Mouse (Mus musculus) forebrain, embryonic 13.5 days (tissue): ENCODE measurements at regions not wholly inside any gene's neighbourhood (a gene's known extent, or its start where the extent isn't known, plus 50 kb on each side); places are given as distances from the start of the nearest gene placed in this dataset.

Source experiments
- ATAC-seq: fragments of 200-750 bp; cut with Nextera tagmentation; 2 replicates; pipeline ENCODE4 v1.8.0; 2017
- H3K27ac ChIP-seq: fragments of 300-500 bp; sonication (generic); 2 replicates; pipeline ENCODE4 v1.5.1; 2015; ENCODE audit warnings: inconsistent platforms, mild to moderate bottlenecking, moderate library complexity
- H3K27me3 ChIP-seq: fragments of 300-500 bp; sonication (generic); 2 replicates; pipeline ENCODE4 v1.6.1; 2015; ENCODE audit warnings: mild to moderate bottlenecking, inconsistent platforms
- H3K36me3 ChIP-seq: fragments of 300-500 bp; sonication (generic); 2 replicates; pipeline ENCODE4 v1.6.1; 2015; ENCODE audit warnings: mild to moderate bottlenecking, inconsistent platforms; ENCODE audit not compliant: poor library complexity, severe bottlenecking
- H3K4me1 ChIP-seq: fragments of 300-500 bp; sonication (generic); 2 replicates; pipeline ENCODE4 v1.6.1; 2015; ENCODE audit warnings: inconsistent platforms
- H3K4me2 ChIP-seq: fragments of 300-500 bp; sonication (generic); 2 replicates; pipeline ENCODE4 v1.6.1; 2015; ENCODE audit warnings: inconsistent platforms, mild to moderate bottlenecking, moderate library complexity
- H3K4me3 ChIP-seq: fragments of 300-500 bp; sonication (generic); 2 replicates; pipeline ENCODE4 v1.5.1; 2015; ENCODE audit warnings: mild to moderate bottlenecking, inconsistent platforms
- H3K9ac ChIP-seq: fragments of 300-500 bp; sonication (generic); 2 replicates; pipeline ENCODE4 v1.6.1; 2015; ENCODE audit warnings: mild to moderate bottlenecking, inconsistent platforms
- H3K9me3 ChIP-seq: fragments of 300-500 bp; sonication (generic); replicated peaks from 2 replicates; pipeline ENCODE4 v1.6.1; 2016; ENCODE audit warnings: inconsistent platforms
- WGBS: fragments of 180-500 bp; shearing (Covaris S2); methylation state at CpG from one replicate; pipeline ENCODE4 v1.1.7; 2015; 5-methylcytosine and 5-hydroxymethylcytosine counted together

DNA sequence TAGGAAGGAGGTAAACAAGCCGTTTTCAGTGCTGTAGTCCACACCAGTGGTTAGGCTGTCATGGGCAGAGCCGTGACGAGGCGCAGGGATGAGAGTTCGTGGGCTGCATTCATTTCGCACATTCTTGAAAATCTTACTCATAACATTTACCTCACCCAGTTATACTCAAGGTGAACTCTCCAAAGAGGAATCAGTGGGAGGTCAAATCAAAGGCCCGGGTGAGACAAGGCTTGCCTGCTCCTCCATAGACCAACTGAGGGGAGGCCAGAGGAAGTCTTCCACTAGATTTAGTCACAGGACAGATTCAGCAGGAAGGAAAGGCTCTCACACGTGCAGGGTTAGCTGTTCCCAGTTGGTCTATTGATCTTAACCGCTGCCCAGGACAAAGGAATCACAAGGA is 262.6 kb upstream of the Cxcr4 start:
- Histone ChIP-seq H3K9me3 (no peaks in the 10 kb centered on the region), H3K27me3 (no peaks in the 10 kb centered on the region), H3K9ac (no peak overlapping the region), H3K4me2 (no peak overlapping the region), H3K27ac (no peak overlapping the region), H3K4me3 (no peak overlapping the region), H3K4me1 (peaks cover 4% of the 10 kb centered on the region), H3K36me3 (no peaks in the 10 kb centered on the region)
- 52% methylated on average over 9 of the region's 9 CpGs for WGBS
- no peak for ATAC-seq

DNA sequence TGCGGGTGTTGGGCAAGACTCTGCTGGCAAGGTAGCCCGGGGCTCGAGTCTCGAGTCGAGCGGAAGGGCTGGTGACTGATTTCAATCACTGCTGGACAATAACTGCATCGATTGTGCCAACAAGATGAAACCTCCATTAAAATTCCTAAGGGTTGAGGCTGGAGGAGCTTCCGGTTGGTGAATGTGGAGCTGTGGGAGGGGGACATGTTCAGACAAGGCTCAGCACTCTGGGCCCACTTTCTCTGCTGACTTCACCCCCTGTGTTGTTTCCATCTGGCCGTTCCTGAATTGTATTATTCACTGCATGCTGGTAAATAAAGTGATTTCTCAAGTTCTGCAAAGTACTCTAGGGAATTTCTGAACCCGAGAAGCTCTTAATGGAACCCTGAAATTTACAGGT is 261.2 kb upstream of the Cxcr4 start:
- Histone ChIP-seq H3K4me3 (no peak overlapping the region), H3K4me1 (no peaks in the 10 kb centered on the region), H3K9me3 (no peaks in the 10 kb centered on the region), H3K9ac (no peak overlapping the region), H3K27me3 (no peaks in the 10 kb centered on the region), H3K4me2 (no peak overlapping the region), H3K36me3 (no peaks in the 10 kb centered on the region), H3K27ac (no peak overlapping the region)
- ATAC-seq, result no peak
- 87% methylated on average over 10 of the region's 10 CpGs for WGBS

DNA sequence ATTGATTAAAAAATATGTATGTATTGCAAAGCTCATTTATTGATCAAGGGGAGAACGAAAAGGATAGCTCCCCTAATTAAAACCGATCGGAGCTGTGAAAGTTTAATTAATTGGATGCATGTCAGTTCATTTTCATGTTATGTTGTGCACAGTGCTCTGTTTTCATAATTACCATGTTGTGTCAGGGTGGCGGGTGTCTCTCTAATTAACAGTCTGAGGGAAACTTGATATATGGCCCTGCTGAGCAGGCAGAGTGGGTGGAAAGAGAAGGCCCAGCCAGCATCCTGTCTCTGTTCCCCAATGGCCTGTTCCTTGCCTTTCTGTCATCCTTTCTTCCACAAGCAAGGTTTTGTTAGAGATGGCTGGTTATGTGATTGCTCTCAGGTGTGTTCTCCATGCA is 245.3 kb upstream of the Cxcr4 start:
- H3K9ac ChIP-seq, result no peak overlapping the region
- WGBS, result 45% methylated on average over 4 of the region's 4 CpGs
- H3K9me3 ChIP-seq, result no peaks in the 10 kb centered on the region
- no peak overlapping the region for H3K27ac ChIP-seq
- H3K36me3 ChIP-seq, result no peaks in the 10 kb centered on the region
- H3K4me2 ChIP-seq, result no peak overlapping the region
- peaks cover 15% of the 10 kb centered on the region for H3K4me1 ChIP-seq
- peak; percentile 65; the same call in 1 of the 2 replicates for ATAC-seq
- H3K27me3 ChIP-seq, result no peaks in the 10 kb centered on the region
- no peak overlapping the region for H3K4me3 ChIP-seq

DNA sequence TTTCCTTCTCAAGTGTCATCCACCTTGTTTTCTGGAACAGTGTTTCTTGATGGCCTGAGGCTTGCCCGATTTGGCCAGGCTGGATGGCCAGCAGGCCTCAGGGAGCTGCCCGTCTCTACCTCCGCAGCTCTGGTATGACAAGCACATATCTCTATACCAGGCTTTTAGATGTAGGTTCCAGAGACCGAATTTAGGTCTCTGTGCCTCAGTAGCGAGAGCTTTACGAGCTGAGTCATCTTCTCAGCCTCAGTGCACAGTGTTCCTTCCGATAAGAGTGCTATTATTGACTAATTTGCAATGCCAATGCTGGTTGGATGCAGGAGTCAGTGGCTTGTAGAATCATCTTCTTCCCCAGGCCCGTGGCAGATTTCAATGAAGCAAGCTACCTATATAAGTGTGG is 243.4 kb upstream of the Cxcr4 start:
- ATAC-seq, result no peak

DNA sequence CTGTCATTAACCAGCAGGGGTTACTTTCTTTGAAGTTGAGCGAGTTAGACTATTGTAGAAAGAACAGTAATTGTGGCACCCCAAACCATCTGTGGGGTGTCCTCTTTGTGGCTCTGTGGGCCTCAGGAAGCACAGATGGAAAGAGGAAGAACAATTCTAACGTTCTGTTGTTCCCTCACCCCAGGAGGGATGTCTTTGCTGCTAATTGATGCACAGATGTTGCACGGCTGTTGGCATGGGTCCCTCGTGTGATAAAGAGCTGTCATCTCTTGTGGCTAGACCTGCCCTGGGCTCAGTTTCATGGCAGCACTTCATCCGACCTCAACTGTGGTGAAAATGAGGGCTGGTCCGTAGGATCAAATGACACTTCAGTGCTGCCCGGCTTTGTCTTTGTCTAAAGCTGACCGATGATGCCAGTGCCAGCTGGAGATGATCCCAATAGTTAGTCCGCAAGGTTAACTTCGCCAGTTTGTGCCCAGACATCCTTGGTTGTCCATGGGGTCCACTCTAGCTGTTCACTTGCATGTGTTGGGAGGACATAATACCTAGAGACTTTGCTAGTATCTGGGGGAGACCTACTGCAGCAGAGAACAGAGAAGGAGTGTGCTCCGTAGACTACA is 241.1 kb upstream of the Cxcr4 start:
- no peak overlapping the region for H3K27ac ChIP-seq
- ATAC-seq, result no peak
- no peak overlapping the region for H3K4me3 ChIP-seq
- no peak overlapping the region for H3K4me2 ChIP-seq
- no peaks in the 10 kb centered on the region for H3K27me3 ChIP-seq
- H3K4me1 ChIP-seq, result peaks cover 18% of the 10 kb centered on the region
- 32% methylated on average over 11 of the region's 11 CpGs for WGBS
- H3K9me3 ChIP-seq, result no peaks in the 10 kb centered on the region
- H3K9ac ChIP-seq, result no peak overlapping the region
- H3K36me3 ChIP-seq, result no peaks in the 10 kb centered on the region

More for the DNA sequence above, 243.4 kb upstream of the Cxcr4 start:
- WGBS, result 91% methylated on average over 8 of the region's 8 CpGs
- H3K9ac ChIP-seq, result no peak overlapping the region
- no peak overlapping the region for H3K4me2 ChIP-seq
- H3K27ac ChIP-seq, result no peak overlapping the region
- H3K4me3 ChIP-seq, result no peak overlapping the region
- peaks cover 15% of the 10 kb centered on the region for H3K4me1 ChIP-seq
- H3K27me3 ChIP-seq, result no peaks in the 10 kb centered on the region
- no peaks in the 10 kb centered on the region for H3K36me3 ChIP-seq
- no peaks in the 10 kb centered on the region for H3K9me3 ChIP-seq

DNA sequence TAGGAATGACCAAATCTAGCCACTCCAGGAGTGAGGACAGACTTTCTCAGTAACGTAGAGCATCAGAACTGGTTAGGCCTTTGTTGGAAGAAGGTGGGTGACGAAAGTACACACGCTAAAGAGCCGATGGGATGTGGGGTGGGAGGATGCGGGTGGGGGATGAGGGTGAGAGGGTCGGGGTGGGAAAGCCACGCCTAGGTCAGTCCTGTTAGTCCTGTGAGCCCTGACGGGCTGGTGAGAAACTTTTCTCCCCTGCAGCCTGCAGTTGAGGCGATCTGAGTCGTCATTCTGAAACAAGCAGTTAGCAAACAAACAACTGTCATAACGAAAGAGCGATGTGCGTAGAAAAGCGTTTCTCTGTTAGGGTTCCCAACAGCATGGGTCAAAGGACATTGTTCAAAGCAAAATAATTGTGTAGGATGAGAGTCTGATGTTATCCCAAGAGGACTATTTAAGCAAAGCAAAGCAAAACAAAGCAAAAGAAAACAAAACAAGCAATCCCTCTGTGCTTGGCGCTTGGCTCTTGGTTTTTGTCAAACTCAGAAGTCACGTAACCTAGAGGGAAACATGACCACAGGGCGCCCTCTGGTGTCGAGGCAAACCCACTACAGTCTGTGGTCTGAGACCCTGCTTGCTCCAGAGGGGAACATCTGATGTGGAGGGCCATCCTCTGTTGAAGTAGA is 240.2 kb upstream of the Cxcr4 start:
- no peaks in the 10 kb centered on the region for H3K36me3 ChIP-seq
- H3K9ac ChIP-seq, result no peak overlapping the region
- H3K27ac ChIP-seq, result no peak overlapping the region
- 38% methylated on average over 18 of the region's 18 CpGs for WGBS
- H3K4me1 ChIP-seq, result peaks cover 11% of the 10 kb centered on the region
- no peak overlapping the region for H3K4me3 ChIP-seq
- peak; percentile 80 for ATAC-seq
- H3K9me3 ChIP-seq, result no peaks in the 10 kb centered on the region
- H3K27me3 ChIP-seq, result no peaks in the 10 kb centered on the region
- H3K4me2 ChIP-seq, result no peak overlapping the region

DNA sequence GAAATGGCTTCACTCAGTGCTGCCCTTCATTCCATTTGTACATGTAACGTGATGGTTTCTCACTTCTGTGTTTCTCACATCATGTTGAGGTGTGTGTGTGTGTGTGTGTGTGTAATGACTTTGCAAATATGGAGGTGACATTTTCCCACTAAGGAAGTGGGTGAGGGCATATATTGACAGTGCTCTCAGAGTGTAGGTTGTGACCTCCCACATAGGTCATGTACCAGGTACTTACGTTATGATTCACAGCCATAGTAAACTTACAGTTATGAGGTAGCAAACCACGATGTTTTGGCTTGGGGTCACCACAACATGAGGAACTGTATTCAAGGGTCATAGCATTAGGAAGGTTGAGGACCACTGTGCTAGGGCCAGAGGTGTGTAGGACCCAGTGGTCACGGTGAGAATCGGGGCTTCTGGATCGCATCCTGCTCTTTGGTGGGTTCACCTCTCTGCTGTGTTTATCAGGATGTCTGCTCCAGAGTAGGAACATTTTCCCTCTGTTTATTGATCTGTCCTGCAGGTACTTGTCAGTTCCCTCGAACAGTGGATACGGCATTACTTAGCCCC is 238.7 kb upstream of the Cxcr4 start:
- Histone ChIP-seq H3K4me1 (peaks cover 7% of the 10 kb centered on the region; the same call in 1 of the 2 replicates), H3K9me3 (no peaks in the 10 kb centered on the region), H3K36me3 (no peaks in the 10 kb centered on the region), H3K4me3 (no peak overlapping the region), H3K9ac (no peak overlapping the region), H3K4me2 (no peak overlapping the region), H3K27ac (no peak overlapping the region), H3K27me3 (no peaks in the 10 kb centered on the region)
- 92% methylated on average over 8 of the region's 8 CpGs for WGBS
- no peak for ATAC-seq

DNA sequence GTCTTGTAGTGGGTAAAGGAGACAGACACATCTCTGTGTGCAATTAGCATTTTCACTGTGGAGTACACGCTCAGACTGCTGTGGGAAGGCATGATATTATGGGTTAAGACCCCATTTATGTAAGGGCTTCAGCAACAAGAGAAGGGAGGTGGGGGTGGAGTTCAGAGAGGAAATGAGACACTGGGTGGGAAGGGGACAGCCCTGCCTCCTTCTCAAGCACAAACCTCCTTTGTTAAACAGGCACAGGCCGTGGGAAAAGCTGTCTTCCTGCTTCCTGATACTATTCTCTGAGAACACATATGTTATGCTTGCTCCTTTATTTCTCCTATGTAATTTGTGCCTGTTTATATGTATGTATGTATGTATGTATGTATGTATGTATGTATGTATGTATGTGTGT is 237.4 kb upstream of the Cxcr4 start:
- H3K9ac ChIP-seq, result no peak overlapping the region
- peaks cover 7% of the 10 kb centered on the region; the same call in 1 of the 2 replicates for H3K4me1 ChIP-seq
- H3K27ac ChIP-seq, result no peak overlapping the region
- H3K36me3 ChIP-seq, result no peaks in the 10 kb centered on the region
- H3K4me2 ChIP-seq, result no peak overlapping the region
- no peaks in the 10 kb centered on the region for H3K9me3 ChIP-seq
- ATAC-seq, result no peak
- H3K4me3 ChIP-seq, result no peak overlapping the region
- 41% methylated on average over 2 of the region's 2 CpGs for WGBS
- 0 out of 2 replicates have a peak, but pooled peaks cover 3% of the 10 kb centered on the region for H3K27me3 ChIP-seq

DNA sequence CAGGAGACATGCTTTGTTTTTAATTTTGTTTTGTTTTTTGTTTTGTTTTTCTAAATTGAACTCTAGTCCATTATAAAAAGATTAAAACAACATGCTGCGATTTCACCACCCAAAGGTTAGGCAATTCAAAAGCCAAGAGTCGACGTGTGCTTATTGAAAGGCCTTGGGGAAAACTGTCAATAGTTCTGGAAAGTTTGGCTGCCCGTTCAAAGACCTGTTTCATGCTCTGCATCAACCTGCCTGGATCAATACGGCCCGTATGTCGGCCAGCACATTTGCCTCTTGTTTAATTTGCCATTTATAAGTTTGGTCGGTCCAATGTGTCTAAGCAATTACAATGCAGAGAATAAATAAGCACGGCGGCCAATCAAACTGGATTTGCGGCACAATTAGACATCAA is 234.3 kb upstream of the Cxcr4 start:
- H3K4me1 ChIP-seq, result 0 out of 2 replicates have a peak, but pooled peaks cover 4% of the 10 kb centered on the region
- no peaks in the 10 kb centered on the region for H3K9me3 ChIP-seq
- H3K27ac ChIP-seq, result no peak overlapping the region
- no peak for ATAC-seq
- H3K36me3 ChIP-seq, result no peaks in the 10 kb centered on the region
- 0 out of 2 replicates have a peak, but pooled peaks cover 3% of the 10 kb centered on the region for H3K27me3 ChIP-seq
- no peak overlapping the region for H3K9ac ChIP-seq
- WGBS, result 71% methylated on average over 11 of the region's 11 CpGs
- no peak overlapping the region for H3K4me3 ChIP-seq
- H3K4me2 ChIP-seq, result no peak overlapping the region

DNA sequence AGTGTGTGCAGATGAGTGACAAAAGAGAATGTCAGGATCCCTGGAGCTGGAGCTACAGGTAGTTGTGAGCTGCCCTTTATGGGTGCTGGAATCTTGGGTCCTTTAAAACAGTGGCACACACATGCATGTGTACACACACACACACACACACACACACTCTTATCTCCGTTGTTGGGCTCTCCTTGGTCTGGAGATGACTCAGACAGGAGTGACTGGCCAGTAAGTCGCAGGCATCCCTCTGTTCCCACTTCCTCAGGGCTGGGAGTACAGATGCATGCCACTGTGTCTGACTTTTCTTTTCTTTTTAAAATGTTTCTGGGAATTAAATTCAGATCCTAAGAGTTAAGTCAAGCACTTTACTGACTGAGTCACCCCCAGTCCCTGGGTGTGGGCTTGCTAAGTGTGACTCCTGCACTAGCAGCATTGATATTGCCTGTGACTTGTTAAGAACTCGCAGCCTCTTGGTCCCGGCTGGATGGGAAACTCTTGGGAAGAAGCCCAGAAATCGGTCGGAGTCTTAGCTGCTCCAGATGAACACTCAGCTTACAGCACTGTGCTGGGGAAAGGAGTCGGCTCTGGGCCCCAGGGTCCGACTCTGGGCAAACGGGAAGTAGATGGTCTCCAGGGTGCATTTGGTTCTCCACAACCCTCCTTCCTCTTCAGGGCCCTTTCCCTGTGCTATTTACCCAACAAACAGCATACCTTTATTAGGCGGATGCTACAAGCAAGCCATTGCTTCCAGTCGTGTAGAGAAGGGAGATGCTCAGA is 233.0 kb upstream of the Cxcr4 start:
- H3K9me3 ChIP-seq, result no peaks in the 10 kb centered on the region; the same call in 1 of the 2 replicates
- H3K4me2 ChIP-seq, result no peak overlapping the region
- no peak for ATAC-seq
- H3K4me1 ChIP-seq, result 0 out of 2 replicates have a peak, but pooled peaks cover 4% of the 10 kb centered on the region
- 0 out of 2 replicates have a peak, but pooled peaks cover 3% of the 10 kb centered on the region for H3K27me3 ChIP-seq
- no peak overlapping the region for H3K27ac ChIP-seq
- H3K36me3 ChIP-seq, result no peaks in the 10 kb centered on the region
- H3K9ac ChIP-seq, result no peak overlapping the region
- no peak overlapping the region for H3K4me3 ChIP-seq
- 78% methylated on average over 11 of the region's 11 CpGs for WGBS

DNA sequence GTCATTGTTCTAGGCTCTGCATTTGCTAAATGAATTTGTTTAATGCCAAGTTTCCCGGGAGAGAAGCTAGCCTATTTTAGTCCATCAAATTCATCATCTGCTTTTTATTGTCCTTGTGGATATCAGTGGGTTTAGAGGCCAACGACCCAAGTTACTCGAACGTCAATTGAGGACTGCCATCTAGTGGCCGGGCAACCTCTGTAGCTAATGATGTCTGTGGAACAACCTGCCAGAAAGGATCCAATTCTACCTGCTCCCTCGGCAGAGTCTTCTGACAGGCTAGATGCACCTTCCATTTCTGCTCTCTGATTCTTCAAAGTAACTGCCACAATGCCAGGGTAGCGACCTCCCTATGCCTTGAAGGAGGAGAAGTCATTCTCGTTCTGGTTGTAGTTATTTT is 232.1 kb upstream of the Cxcr4 start:
- H3K36me3 ChIP-seq, result no peaks in the 10 kb centered on the region
- no peak overlapping the region for H3K27ac ChIP-seq
- H3K4me2 ChIP-seq, result no peak overlapping the region
- peak; percentile 61 for ATAC-seq
- no peaks in the 10 kb centered on the region; the same call in 1 of the 2 replicates for H3K9me3 ChIP-seq
- 0 out of 2 replicates have a peak, but pooled peaks cover 3% of the 10 kb centered on the region for H3K27me3 ChIP-seq
- no peak overlapping the region for H3K4me3 ChIP-seq
- no peak overlapping the region for H3K9ac ChIP-seq
- WGBS, result 6% methylated on average over 8 of the region's 8 CpGs
- H3K4me1 ChIP-seq, result 0 out of 2 replicates have a peak, but pooled peaks cover 4% of the 10 kb centered on the region

DNA sequence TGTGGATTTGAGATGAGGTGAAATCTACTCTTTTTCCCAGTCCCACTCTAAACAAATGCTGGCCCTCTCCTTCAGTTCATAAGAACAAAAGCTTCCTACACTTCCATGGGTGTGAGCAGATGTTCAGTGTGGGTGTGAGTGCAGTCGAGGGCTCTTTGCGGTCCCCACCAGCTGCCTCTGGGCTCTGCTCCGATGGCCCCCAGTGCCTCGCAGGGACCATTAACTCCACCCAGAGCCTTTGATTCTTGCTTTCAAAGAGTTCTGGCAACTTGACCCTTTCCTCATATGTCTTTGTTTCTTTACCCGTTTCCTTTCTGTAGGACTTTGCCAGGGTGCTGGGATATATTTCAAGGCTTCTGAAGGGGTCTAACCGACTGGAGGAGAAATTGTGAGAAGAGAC is 229.9 kb upstream of the Cxcr4 start:
- Histone ChIP-seq H3K9ac (no peak overlapping the region), H3K36me3 (no peaks in the 10 kb centered on the region), H3K27ac (no peak overlapping the region), H3K27me3 (0 out of 2 replicates have a peak, but pooled peaks cover 3% of the 10 kb centered on the region), H3K9me3 (no peaks in the 10 kb centered on the region; the same call in 1 of the 2 replicates), H3K4me3 (no peak overlapping the region), H3K4me1 (no peaks in the 10 kb centered on the region), H3K4me2 (no peak overlapping the region)
- WGBS, result 66% methylated on average over 6 of the region's 6 CpGs
- ATAC-seq, result no peak
